Mouse (Mus musculus) MEL (cell line): ENCODE results near the gene Zbp1. TPM values are rescaled to one million over a fixed set of nuclear protein-coding genes. Genes with fewer than 3 reads are reported as not detected.

Source experiments
- DNase-seq: peaks from one replicate; pipeline ENCODE4 v3.0.0; 2011; ENCODE audit warnings: low read depth, low spot score
- H3K27ac ChIP-seq: 2 replicates; pipeline ENCODE4 v1.5.1; 2012; ENCODE audit warnings: low read depth, mild to moderate bottlenecking, control low read depth, low read length, moderate library complexity; ENCODE audit not compliant: control insufficient read depth
- H3K27me3 ChIP-seq, 2 experiments: fragments of 150-350 bp in 1 of 2; sonication (generic) in 1 of 2; 2 replicates each; pipeline ENCODE4 v1.6.1; 2012; ENCODE audit warnings: low read length in 2 of 2, mild to moderate bottlenecking in 2 of 2, improper control_type of control experiment in 1 of 2, moderate library complexity in 1 of 2; ENCODE audit not compliant: insufficient read depth in 2 of 2, control insufficient read depth in 1 of 2
- H3K36me3 ChIP-seq, 2 experiments: 2 replicates each; pipeline ENCODE4 v1.6.1; 2012 to 2014; ENCODE audit warnings: low read length in 2 of 2, improper control_type of control experiment in 1 of 2, inconsistent platforms in 1 of 2, mild to moderate bottlenecking in 1 of 2; ENCODE audit not compliant: insufficient read depth in 2 of 2, control insufficient read depth in 1 of 2
- H3K4me1 ChIP-seq, 2 experiments: fragments of 150-350 bp in 1 of 2; sonication (generic) in 1 of 2; 2 replicates each; pipeline ENCODE4 v1.6.1; 2012; ENCODE audit warnings: low read length in 2 of 2, improper control_type of control experiment in 1 of 2, mild to moderate bottlenecking in 1 of 2; ENCODE audit not compliant: insufficient read depth in 2 of 2, control insufficient read depth in 1 of 2
- H3K4me3 ChIP-seq, 2 experiments: fragments of 150-350 bp in 1 of 2; sonication (generic) in 1 of 2; 2 replicates each; pipeline ENCODE4 v1.5.1; 2012; ENCODE audit warnings: low read depth in 2 of 2, low read length in 2 of 2, mild to moderate bottlenecking in 2 of 2, moderate library complexity in 2 of 2, control low read depth in 1 of 2, improper control_type of control experiment in 1 of 2; ENCODE audit not compliant: control insufficient read depth in 1 of 2, insufficient read depth in 1 of 2
- H3K79me2 ChIP-seq: 2 replicates; pipeline ENCODE4 v1.6.1; 2012; ENCODE audit warnings: mild to moderate bottlenecking, low read length, moderate library complexity; ENCODE audit not compliant: control insufficient read depth, poor library complexity, insufficient read depth
- H3K9ac ChIP-seq: 2 replicates; pipeline ENCODE4 v1.6.1; 2012; ENCODE audit warnings: low read depth, mild to moderate bottlenecking, control low read depth, low read length, moderate library complexity; ENCODE audit not compliant: control insufficient read depth, poor library complexity, severe bottlenecking
- H3K9me3 ChIP-seq: fragments of 150-350 bp; sonication (generic); replicated peaks from 2 replicates; pipeline ENCODE4 v1.6.1; 2012; ENCODE audit warnings: mild to moderate bottlenecking, low read length, improper control_type of control experiment, moderate library complexity; ENCODE audit not compliant: insufficient read depth
- BHLHE40 ChIP-seq: IDR thresholded peaks from 2 replicates; pipeline ENCODE4 v1.6.1; 2012; ENCODE audit warnings: low read depth, mild to moderate bottlenecking, inconsistent platforms, low read length, improper control_type of control experiment, borderline replicate concordance
- CHD2 ChIP-seq: IDR thresholded peaks from 2 replicates; pipeline ENCODE4 v1.6.1; 2011; ENCODE audit warnings: low read length, improper control_type of control experiment
- CTCF ChIP-seq, 3 experiments: IDR thresholded peaks in 2 of 3; conservative IDR thresholded peaks in 1 of 3; 2 replicates each; pipeline ENCODE4 v1.5.1; 2011 to 2012; ENCODE audit warnings: low read length in 3 of 3, low read depth in 2 of 3, mild to moderate bottlenecking in 2 of 3, improper control_type of control experiment in 1 of 3, inconsistent platforms in 1 of 3, mixed read lengths in 1 of 3, moderate library complexity in 1 of 3; ENCODE audit not compliant: control insufficient read depth in 1 of 3, insufficient read depth in 1 of 3, poor library complexity in 1 of 3, severe bottlenecking in 1 of 3
- ELF1 ChIP-seq: IDR thresholded peaks from 2 replicates; pipeline ENCODE4 v1.6.1; 2014; ENCODE audit warnings: low read depth, mild to moderate bottlenecking, inconsistent platforms, low read length, improper control_type of control experiment, moderate library complexity
- HCFC1 ChIP-seq: IDR thresholded peaks from 2 replicates; pipeline ENCODE4 v1.6.1; 2012; ENCODE audit warnings: low read depth, mild to moderate bottlenecking, inconsistent platforms, low read length, improper control_type of control experiment, moderate library complexity
- JUND ChIP-seq: IDR thresholded peaks from 2 replicates; pipeline ENCODE4 v1.6.1; 2011; ENCODE audit warnings: low read depth, mild to moderate bottlenecking, improper control_type of control experiment, low read length
- KAT2A ChIP-seq: conservative IDR thresholded peaks from 2 replicates; pipeline ENCODE4 v1.6.1; 2012; ENCODE audit warnings: low read depth, low read length, improper control_type of control experiment, inconsistent platforms
- MAFK ChIP-seq: IDR thresholded peaks from 2 replicates; pipeline ENCODE4 v1.6.1; 2011; ENCODE audit warnings: low read depth, mild to moderate bottlenecking, low read length, improper control_type of control experiment, borderline replicate concordance
- MAX ChIP-seq: IDR thresholded peaks from 2 replicates; pipeline ENCODE4 v1.6.1; 2011; ENCODE audit warnings: low read length, improper control_type of control experiment
- MXI1 ChIP-seq: IDR thresholded peaks from 2 replicates; pipeline ENCODE4 v1.6.1; 2011; ENCODE audit warnings: mild to moderate bottlenecking, low read depth, low read length, improper control_type of control experiment
- MYC ChIP-seq: IDR thresholded peaks from 2 replicates; pipeline ENCODE4 v1.6.1; 2011; ENCODE audit warnings: low read depth, mild to moderate bottlenecking, low read length, improper control_type of control experiment, moderate library complexity
- NELFE ChIP-seq: IDR thresholded peaks from 2 replicates; pipeline ENCODE4 v1.6.1; 2011; ENCODE audit warnings: low read depth, low read length, improper control_type of control experiment
- NRF1 ChIP-seq: IDR thresholded peaks from 2 replicates; pipeline ENCODE4 v1.6.1; 2014; ENCODE audit warnings: low read depth, mild to moderate bottlenecking, inconsistent platforms, low read length, improper control_type of control experiment, moderate library complexity; ENCODE audit not compliant: poor library complexity, insufficient read depth, severe bottlenecking
- POLR2AphosphoS2 ChIP-seq: IDR thresholded peaks from 2 replicates; pipeline ENCODE4 v1.6.1; 2011; ENCODE audit warnings: low read length, improper control_type of control experiment
- POLR2AphosphoS5 ChIP-seq: IDR thresholded peaks from 2 replicates; pipeline ENCODE4 v1.6.1; 2012; ENCODE audit warnings: low read depth, borderline replicate concordance, mild to moderate bottlenecking, inconsistent platforms, low read length, moderate library complexity, mixed read lengths
- RAD21 ChIP-seq: IDR thresholded peaks from 2 replicates; pipeline ENCODE4 v1.6.1; 2011; ENCODE audit warnings: mild to moderate bottlenecking, low read depth, low read length, improper control_type of control experiment
- RCOR1 ChIP-seq: IDR thresholded peaks from 2 replicates; pipeline ENCODE4 v1.6.1; 2012; ENCODE audit warnings: low read depth, mild to moderate bottlenecking, inconsistent platforms, low read length, improper control_type of control experiment
- SIN3A ChIP-seq: IDR thresholded peaks from 2 replicates; pipeline ENCODE4 v1.6.1; 2012; ENCODE audit warnings: low read length, improper control_type of control experiment, inconsistent platforms
- TCF12 ChIP-seq: IDR thresholded peaks from 2 replicates; pipeline ENCODE4 v1.6.1; 2014; ENCODE audit warnings: low read depth, mild to moderate bottlenecking, inconsistent platforms, low read length, improper control_type of control experiment, moderate library complexity
- USF1 ChIP-seq: IDR thresholded peaks from 2 replicates; pipeline ENCODE4 v1.6.1; 2014; ENCODE audit warnings: low read depth, mild to moderate bottlenecking, inconsistent platforms, low read length, improper control_type of control experiment, moderate library complexity
- USF2 ChIP-seq, 2 experiments: IDR thresholded peaks; 2 replicates each; pipeline ENCODE4 v1.6.1; 2011 to 2012; ENCODE audit warnings: improper control_type of control experiment in 2 of 2, low read length in 2 of 2, borderline replicate concordance in 1 of 2, inconsistent platforms in 1 of 2, low read depth in 1 of 2, mild to moderate bottlenecking in 1 of 2; ENCODE audit not compliant: insufficient read depth in 1 of 2
- ZC3H11A ChIP-seq: IDR thresholded peaks from 2 replicates; pipeline ENCODE4 v1.6.1; 2012; ENCODE audit warnings: low read depth, mild to moderate bottlenecking, inconsistent platforms, low read length, improper control_type of control experiment
- ZKSCAN1 ChIP-seq: IDR thresholded peaks from 2 replicates; pipeline ENCODE4 v1.6.1; 2012; ENCODE audit warnings: low read depth, mild to moderate bottlenecking, inconsistent platforms, low read length, improper control_type of control experiment, moderate library complexity
- ZMIZ1 ChIP-seq: IDR thresholded peaks from 2 replicates; pipeline ENCODE4 v1.6.1; 2012; ENCODE audit warnings: low read depth, mild to moderate bottlenecking, inconsistent platforms, low read length, improper control_type of control experiment, moderate library complexity
- ZNF384 ChIP-seq: IDR thresholded peaks from 2 replicates; pipeline ENCODE4 v1.6.1; 2012; ENCODE audit warnings: low read depth, mild to moderate bottlenecking, inconsistent platforms, low read length, improper control_type of control experiment
- polyA plus RNA-seq, 2 experiments: library from polyadenylated mRNA; stranded (reverse) in 1 of 2; unstranded in 1 of 2; fragments of >175 nt in 1 of 2; fragments of >200 nt in 1 of 2; gene quantifications; 2 replicates each; pipeline versions ENCODE4 v1.2.1 to v1.2.4; 2012; ENCODE audit warnings: low replicate concordance in 2 of 2, low read depth in 1 of 2; ENCODE audit not compliant: insufficient read length in 2 of 2, insufficient read depth in 1 of 2, missing spikeins in 1 of 2
- total RNA-seq: library from RNA; depleted of rRNA; stranded (reverse); fragments of 300-350 nt; gene quantifications from 2 replicates; pipeline ENCODE4 v1.2.3, GENCODE M21; 2012

Gene Zbp1
- total and polyA plus RNA-seq, 3 experiments = not detected

- Histone ChIP-seq H3K4me1 (no peaks in the 10 kb centered on the region), H3K36me3 (no peaks in the 10 kb centered on the region), H3K27me3 (no peaks in the 10 kb centered on the region), H3K27ac (no peak overlapping the region), H3K79me2 (no peaks in the 10 kb centered on the region), H3K4me3 (no peak overlapping the region), H3K9ac (no peak overlapping the region), H3K9me3 (no peaks in the 10 kb centered on the region)
- no peak for DNase-seq
- TF ChIP-seq SIN3A = no peak
- TF ChIP-seq MAFK = no peak
- TF ChIP-seq MYC = no peak
- TF ChIP-seq BHLHE40 = no peak
- TF ChIP-seq MXI1 = no peak
- no peak for TF ChIP-seq ZMIZ1
- no peak for TF ChIP-seq JUND
- TF ChIP-seq ZNF384 = no peak
- no peak for TF ChIP-seq RAD21
- TF ChIP-seq RCOR1 = no peak
- no peak for TF ChIP-seq CTCF (IDR thresholded peaks at IDR 0.05 in 2 of 3, conservative IDR thresholded peaks at IDR 0.05 in 1 of 3; ENCODE audit: control insufficient read depth in 1 of 3, insufficient read depth in 1 of 3, low read depth in 2 of 3, low read length in 3 of 3, poor library complexity in 1 of 3, severe bottlenecking in 1 of 3)
- TF ChIP-seq USF2 (IDR thresholded peaks at IDR 0.05; ENCODE audit: borderline replicate concordance in 1 of 2, insufficient read depth in 1 of 2, low read depth in 1 of 2, low read length in 2 of 2) = no peak
- TF ChIP-seq, all 39 proteins: peak for 0
Observed at GRCm38 (mm10) chr2:173228567-173228966, 9.8 kb upstream of the Zbp1 start.

- H3K4me3 ChIP-seq = no peak overlapping the region
- TF ChIP-seq NRF1 (no peak), POLR2AphosphoS5 (no peak), ZKSCAN1 (no peak), CTCF (IDR thresholded peaks at IDR 0.05 in 2 of 3, conservative IDR thresholded peaks at IDR 0.05 in 1 of 3; ENCODE audit: control insufficient read depth in 1 of 3, insufficient read depth in 1 of 3, low read depth in 2 of 3, low read length in 3 of 3, poor library complexity in 1 of 3, severe bottlenecking in 1 of 3) (no peak), MAX (no peak), SIN3A (no peak), USF2 (IDR thresholded peaks at IDR 0.05; ENCODE audit: borderline replicate concordance in 1 of 2, insufficient read depth in 1 of 2, low read depth in 1 of 2, low read length in 2 of 2) (no peak), ZNF384 (no peak), ELF1 (no peak), JUND (no peak), CHD2 (no peak), KAT2A (no peak), MAFK (no peak), NELFE (no peak), TCF12 (no peak), ZC3H11A (no peak), POLR2AphosphoS2 (no peak), USF1 (no peak), HCFC1 (no peak), BHLHE40 (no peak)
- TF ChIP-seq, all 39 proteins: peak for 0
- Histone ChIP-seq H3K79me2 (no peaks in the 10 kb centered on the region), H3K27ac (no peak overlapping the region), H3K9me3 (no peaks in the 10 kb centered on the region), H3K9ac (no peak overlapping the region), H3K4me1 (no peaks in the 10 kb centered on the region), H3K36me3 (no peaks in the 10 kb centered on the region), H3K27me3 (no peaks in the 10 kb centered on the region)
- no peak for DNase-seq
Observed at GRCm38 (mm10) chr2:173226792-173227191, 8.1 kb upstream of the Zbp1 start.
